Mouse (Mus musculus) cerebellum, postnatal 14 days (tissue): ENCODE measurements around the gene Obsl1.

Experiments used
- DNase-seq, 2 experiments: peaks; one replicate each; pipeline ENCODE4 v3.0.0; 2021; ENCODE audit warnings: mixed read lengths in 2 of 2

Obsl1 gene

DNA sequence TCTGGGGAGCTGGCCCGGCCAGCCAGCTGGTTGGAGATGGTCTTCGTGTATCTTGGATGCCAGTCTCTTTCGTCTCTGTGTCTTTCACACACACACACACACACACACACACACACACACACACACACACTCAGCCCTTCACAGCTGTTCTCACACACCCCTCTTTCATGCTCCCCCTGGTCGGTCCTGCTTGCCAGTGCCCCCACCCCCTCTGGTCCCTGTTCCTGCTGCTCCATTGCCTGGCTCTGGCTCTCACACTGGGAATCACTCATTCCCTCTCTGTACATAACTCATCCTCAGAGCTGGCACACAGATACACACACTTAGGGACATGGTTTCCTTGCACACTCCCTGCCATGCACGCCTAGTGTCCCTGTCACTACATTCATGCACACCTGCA, 54.4 kb downstream of the Obsl1 start:
- DNase-seq, result no peak

DNA sequence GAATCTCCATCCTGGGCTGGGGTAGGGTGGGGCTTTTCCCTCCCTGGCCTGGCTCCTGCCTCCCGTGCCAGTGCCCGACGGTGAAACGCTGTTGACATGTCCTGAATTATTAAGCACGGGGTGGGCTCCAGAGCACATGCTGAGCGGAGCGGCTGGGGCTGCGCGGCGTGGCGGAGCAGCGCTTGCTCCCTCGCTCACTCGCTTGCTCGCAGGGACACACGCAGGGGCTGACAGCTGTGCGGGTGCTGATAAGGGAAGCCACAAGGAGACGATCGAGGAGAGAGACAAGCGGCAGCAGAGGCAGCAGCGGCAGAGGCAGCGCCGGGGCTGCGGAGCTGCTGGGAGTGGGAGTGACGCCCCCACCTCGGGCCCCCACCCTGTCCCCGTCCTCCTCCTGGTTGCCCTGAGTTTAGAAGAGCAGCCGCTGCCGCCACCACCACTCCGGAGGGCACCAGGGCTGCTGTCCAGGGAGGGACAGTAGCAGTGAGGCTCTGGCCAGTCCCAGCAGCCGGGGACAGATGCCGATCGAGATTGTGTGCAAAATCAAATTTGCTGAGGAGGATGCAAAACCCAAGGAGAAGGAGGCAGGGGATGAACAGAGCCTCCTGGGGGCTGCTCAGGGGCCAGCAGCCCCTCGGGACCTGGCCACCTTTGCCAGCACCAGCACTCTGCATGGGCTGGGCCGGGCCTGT, 55.8 kb downstream of the Obsl1 start, which contains the start of gene Asic4:
Gene Asic4, plus strand, starts transcription at position 123 of the 692 bp plus-strand sequence.
- peak in 1 of 2 experiments; percentile 16 for DNase-seq

DNA sequence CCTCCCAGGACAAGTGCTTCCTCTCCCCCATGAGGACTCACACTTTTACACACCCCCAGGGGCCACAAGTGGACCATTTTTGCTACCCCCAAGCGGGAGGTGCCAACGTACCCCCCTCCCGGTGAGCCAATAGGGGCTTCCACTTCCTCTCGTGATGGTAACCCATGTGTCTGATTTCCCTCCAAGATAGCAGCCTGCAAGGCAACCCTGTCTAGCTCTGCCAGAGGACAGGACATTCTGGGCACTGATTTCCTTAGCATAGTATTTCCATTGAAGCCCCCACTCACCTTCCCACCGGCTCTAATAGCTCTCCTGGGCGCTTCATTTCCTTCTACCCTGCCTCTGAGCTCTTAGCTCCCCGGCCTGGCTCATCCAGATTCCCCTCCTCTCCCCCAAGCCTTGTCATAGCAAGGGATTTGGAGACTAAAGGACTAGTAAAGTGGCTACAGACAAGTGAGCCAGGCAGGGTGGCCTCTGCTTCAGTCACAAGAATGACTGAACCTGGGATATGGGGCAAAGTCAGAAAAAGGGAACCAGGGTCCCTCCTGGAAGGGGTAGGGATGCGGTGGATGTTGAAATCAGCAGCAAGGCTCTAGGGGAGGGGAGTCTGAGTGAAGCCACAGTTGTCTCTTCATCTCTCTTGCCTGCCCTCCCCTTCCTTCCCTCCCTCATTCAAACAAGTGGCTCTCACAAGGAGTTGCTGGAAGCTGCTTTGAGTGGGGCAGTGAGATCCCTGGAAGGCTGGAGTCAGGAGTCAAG, 56.7 kb downstream of the Obsl1 start:
- no peak for DNase-seq

- peak in 1 of 2 experiments; percentile 17 for DNase-seq
Observed at GRCm38 (mm10) chr1:75448937-75449336, 57.3 kb downstream of the Obsl1 start.

DNA sequence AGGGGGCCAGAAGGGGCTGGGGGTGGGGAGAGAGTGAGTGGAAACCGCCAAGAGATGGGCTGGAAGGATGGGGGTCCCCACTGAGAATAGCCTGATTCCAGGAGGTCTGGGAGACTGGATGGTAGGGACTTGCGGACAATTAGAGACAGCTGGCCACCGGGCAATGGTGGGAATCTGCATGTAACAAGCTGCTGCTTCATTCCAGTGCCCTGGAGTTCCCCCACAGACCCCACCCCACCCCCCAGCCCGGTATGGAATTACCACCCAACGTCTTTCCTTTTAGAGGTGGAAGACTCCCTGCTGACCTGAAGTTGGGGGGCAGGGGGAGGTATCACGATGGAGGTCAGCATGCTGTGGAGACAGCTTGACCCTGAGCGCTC, 58.2 kb downstream of the Obsl1 start:
- peak in 1 of 2 experiments; percentile 22 for DNase-seq

- peak in 1 of 2 experiments; percentile 36 for DNase-seq
Observed at GRCm38 (mm10) chr1:75447265-75448051, 58.8 kb downstream of the Obsl1 start.

GRCm38 (mm10) chr1:75446656-75447055, 59.6 kb downstream of the Obsl1 start:
- DNase-seq, result peak; percentile 39 to 51

DNA sequence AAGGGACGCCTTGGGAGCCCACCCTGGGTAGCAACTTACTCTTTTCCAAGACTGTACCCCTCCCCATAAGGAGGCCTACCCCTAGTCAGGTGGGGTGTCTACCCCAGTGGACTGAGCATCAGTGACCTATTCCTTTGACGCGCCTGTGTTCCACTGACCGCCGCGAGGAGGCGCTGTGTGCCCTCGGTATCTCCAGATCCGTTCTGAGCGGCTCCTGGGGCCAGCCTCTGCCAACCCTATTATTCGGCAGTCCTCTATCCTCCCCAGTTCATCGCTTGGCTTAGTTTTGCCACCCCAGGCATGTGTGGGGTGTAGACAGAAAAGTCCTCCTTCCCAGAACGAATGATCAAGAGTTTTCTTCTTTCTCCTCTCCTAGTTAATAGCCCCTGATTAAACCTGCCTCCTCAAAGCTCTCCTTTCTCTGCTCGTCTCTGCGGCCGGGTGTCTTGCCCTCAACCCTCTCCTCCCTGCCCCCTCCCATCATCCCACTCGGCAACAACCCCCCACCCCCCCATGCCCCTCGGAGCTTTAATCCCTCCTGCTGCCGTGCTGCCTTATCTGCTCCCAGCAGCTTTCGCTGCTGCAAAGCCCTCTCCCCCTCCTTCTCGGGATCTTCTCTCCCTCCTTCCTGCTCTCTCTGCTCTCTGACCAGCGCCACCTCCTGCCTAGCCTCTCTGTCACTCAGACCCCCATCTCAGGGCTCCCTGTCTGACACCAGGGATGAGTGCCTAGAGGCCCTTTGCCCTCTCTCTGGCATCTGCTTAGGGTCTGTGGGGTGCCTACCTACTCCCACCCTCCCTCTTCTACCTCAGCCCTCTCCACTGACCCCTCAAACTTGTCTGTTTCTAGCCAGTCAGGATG, 60.3 kb downstream of the Obsl1 start:
- DNase-seq, result peak; percentile 88 to 94

- DNase-seq, result peak; percentile 59
Observed at GRCm38 (mm10) chr1:75445141-75445701, 61.0 kb downstream of the Obsl1 start.

GRCm38 (mm10) chr1:75444208-75444607, 62.0 kb downstream of the Obsl1 start:
- peak; percentile 43 to 51 for DNase-seq

DNA sequence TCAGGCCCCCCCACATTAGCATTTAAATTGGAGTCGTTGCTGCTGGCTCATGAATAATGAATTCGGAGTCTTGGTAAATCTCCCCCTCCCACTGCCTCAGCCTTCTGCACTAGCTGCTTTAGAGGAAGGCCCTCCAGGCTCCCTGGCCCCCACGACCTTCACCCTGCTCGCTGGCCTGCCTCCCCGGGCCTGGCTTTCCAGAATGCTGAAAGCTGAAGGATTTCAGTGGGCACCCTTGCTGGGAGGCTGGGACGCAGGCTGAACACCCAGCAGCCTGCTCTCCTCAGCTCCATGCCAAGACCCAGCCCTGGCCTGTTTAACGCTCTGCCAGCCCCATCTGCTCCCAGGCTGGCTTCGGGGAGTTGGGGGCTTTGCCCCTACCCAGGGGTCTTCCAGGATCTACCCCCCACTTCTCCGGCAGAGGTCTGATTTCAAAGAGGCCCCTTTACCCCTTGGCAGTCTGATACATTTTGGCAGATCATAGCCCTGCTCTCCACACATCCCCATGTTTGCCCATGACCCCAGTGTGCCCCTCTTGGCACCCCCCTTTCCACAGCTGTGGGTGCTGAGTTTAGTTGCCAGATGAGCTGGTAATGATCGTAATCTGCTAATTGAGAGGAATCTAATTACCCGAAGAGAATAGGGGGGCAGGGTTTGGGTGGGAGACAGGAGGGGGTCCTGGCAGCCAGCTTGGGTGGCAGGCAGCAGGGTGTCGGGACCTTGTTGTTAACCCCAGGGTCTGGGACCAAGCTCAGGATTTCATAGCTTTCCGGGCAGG, 62.8 kb downstream of the Obsl1 start:
- DNase-seq, result peak; percentile 76 to 83

GRCm38 (mm10) chr1:75442811-75443210, 63.4 kb downstream of the Obsl1 start:
- peak; percentile 79 to 91 for DNase-seq

DNA sequence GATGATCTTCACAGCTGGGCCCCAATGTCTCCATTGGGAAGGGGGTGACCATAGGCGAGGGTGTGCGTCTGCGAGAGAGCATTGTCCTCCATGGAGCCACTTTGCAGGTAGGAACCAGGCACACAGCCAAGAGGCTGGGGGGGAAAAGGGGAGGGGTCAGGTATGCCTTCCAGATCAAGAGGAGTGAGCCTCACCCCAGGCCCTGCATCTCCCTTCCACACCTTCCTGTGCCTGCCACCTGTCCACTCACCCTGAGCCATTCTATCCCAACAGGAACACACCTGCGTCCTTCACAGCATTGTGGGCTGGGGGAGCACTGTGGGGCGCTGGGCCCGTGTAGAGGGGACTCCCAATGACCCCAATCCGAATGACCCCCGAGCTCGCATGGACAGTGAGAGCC, 64.1 kb downstream of the Obsl1 start:
- DNase-seq, result peak; percentile 62 to 75

GRCm38 (mm10) chr1:75441471-75441996, 64.7 kb downstream of the Obsl1 start:
- peak; percentile 43 to 54 for DNase-seq

GRCm38 (mm10) chr1:75440661-75441060, 65.6 kb downstream of the Obsl1 start:
- DNase-seq, result peak; percentile 69 to 79

DNA sequence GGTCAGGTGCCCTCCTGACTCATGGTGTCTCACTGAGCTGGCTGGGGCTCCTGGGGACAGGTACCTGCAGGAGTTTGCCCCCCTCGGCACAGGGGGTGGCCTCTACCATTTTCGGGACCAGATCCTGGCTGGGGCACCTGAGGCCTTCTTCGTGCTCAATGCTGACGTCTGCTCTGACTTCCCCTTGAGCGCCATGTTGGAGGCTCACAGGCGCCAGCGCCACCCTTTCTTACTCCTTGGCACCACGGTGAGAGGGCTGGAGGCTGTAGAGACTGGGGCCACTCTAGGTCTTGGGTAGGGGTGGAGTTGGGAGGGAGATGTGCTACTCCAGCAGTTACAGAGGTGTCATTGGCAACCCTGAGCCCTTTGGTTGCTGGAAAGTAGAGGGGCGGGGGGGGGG, 67.5 kb downstream of the Obsl1 start:
- no peak for DNase-seq

DNA sequence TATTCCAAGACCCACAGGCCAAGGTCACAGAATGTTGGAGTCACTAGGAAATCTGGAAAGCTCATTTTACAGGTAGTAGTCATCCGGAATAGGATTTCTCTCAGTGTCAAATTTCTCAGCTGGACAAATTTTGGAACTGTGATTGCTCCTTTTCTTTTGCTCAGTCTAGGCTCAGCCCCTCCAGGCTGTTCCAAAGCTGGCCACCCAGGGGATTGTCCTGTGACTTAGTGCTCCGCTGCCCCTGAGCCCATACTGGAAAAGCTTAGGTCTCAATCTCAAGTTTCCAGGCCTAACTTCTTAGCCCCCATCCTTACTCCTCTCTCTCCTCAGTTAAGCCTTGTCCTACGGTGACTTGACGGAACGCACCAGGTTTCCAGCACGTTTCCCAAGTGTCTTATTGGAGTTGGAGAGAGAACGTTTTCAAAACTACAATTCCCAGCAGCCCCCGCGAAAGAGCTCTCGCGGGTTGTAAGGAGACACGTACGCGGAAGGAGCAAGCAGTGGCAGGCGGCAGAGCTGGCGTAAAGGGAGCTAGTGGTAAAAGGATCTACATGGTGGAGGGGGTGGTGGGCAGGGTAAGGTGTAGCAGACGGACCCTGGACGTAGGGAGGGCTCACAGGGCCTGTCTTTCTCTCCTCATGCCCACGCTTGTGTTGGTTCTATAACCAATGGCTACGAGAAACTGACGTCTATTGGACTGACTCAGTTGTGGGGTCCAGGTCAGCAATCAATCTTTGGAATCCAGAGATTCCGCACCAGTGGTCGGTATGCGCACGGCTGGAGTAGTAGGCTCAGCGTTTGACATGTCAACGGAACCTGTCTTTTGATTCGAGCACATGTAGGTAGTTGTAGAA, 70.5 kb downstream of the Obsl1 start, which contains the start of gene Gmppa:
Gene Gmppa, plus strand, starts transcription at position 456 of the 854 bp plus-strand sequence.
- DNase-seq, result peak; percentile 84 to 87
